Mouse (Mus musculus): ENCODE data around the gene Lcmt1. TPM values are rescaled to one million over a fixed set of nuclear protein-coding genes. Genes with fewer than 3 reads are reported as not detected.

Lcmt1 gene
- polyA plus RNA-seq, 1 experiment from 2014 or later, result 85.3 TPM

- WGBS, result 98% methylated on average over 1 of the region's 1 CpGs
- no peak for ATAC-seq
- H3K27ac ChIP-seq, result no peak overlapping the region
- H3K9ac ChIP-seq (replicated peaks), result no peak overlapping the region
- no peaks in the 10 kb centered on the region for H3K4me1 ChIP-seq (replicated peaks)
- no peaks in the 10 kb centered on the region for H3K36me3 ChIP-seq
- peaks cover 3% of the 10 kb centered on the region for H3K9me3 ChIP-seq
- no peaks in the 10 kb centered on the region for H3K27me3 ChIP-seq
- H3K4me2 ChIP-seq (replicated peaks), result no peak overlapping the region
- no peak overlapping the region for H3K4me3 ChIP-seq (replicated peaks)
Observed at GRCm38 (mm10) chr7:123467961-123468360, 98.4 kb downstream of the Lcmt1 start.

Other genes starting within 250 kb of the Lcmt1 start
- 57.0 and 62.1 TPM in 2 replicates for gene Tnrc6a, start 245.9 kb upstream of the Lcmt1 start, polyA plus RNA-seq (2015; fragmentation: Nextera tagmentation; extraction: Ambion mirVana)
- gene Slc5a11, start 155.0 kb upstream of the Lcmt1 start, polyA plus RNA-seq (2015; fragmentation: Nextera tagmentation; extraction: Ambion mirVana), result 0.13 and 0.34 TPM in 2 replicates
- 12.7 and 13.6 TPM in 2 replicates for gene Arhgap17, start 131 bp downstream of the Lcmt1 start, polyA plus RNA-seq (2015; fragmentation: Nextera tagmentation; extraction: Ambion mirVana)
- not detected in 2 replicates for gene Aqp8, start 92.5 kb downstream of the Lcmt1 start, polyA plus RNA-seq (2015; fragmentation: Nextera tagmentation; extraction: Ambion mirVana)
- 14.1 and 15.1 TPM in 2 replicates for gene Zkscan2, start 130.7 kb downstream of the Lcmt1 start, polyA plus RNA-seq (2015; fragmentation: Nextera tagmentation; extraction: Ambion mirVana)